Mouse (Mus musculus): ENCODE data around the gene 6330403K07Rik. TPM values are rescaled to one million over a fixed set of nuclear protein-coding genes. Genes with fewer than 3 reads are reported as not detected.

The 6330403K07Rik gene
- 3.8 and 4.0 TPM in 2 replicates for polyA plus RNA-seq (2012; rRNA removed)

DNA sequence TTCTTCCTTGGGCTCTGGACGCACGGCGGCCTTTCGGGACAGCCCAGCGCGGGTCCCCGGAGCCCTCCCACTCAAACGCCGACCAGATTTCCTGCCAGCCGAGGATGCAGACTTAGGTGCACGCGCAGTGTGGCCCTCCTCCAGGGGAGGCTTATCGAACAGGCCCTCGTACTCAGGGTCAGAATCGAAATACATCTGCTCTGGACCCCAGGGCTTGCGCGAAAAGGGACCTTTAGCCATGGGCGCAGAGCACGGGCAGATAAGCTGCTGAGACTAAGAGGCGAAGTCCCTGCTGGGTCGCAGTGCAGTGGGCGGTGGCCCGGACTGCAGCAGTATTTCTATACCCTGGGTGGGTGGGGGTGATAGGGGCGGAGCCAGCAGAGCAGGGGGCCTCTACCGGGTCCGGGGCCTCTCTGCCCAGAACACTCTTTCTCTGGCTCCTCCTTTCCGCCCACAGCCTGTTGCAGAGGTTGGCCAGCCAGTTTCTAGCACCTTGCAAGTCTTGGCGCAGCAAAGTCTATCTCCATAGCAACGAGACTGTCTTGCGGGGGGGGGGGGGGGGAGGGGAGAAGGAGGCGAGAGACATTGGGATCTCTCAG lies at the start of gene 6330403K07Rik:
6330403K07Rik (minus strand) TSS at position 351 of the 599 bp plus-strand sequence.

DNA sequence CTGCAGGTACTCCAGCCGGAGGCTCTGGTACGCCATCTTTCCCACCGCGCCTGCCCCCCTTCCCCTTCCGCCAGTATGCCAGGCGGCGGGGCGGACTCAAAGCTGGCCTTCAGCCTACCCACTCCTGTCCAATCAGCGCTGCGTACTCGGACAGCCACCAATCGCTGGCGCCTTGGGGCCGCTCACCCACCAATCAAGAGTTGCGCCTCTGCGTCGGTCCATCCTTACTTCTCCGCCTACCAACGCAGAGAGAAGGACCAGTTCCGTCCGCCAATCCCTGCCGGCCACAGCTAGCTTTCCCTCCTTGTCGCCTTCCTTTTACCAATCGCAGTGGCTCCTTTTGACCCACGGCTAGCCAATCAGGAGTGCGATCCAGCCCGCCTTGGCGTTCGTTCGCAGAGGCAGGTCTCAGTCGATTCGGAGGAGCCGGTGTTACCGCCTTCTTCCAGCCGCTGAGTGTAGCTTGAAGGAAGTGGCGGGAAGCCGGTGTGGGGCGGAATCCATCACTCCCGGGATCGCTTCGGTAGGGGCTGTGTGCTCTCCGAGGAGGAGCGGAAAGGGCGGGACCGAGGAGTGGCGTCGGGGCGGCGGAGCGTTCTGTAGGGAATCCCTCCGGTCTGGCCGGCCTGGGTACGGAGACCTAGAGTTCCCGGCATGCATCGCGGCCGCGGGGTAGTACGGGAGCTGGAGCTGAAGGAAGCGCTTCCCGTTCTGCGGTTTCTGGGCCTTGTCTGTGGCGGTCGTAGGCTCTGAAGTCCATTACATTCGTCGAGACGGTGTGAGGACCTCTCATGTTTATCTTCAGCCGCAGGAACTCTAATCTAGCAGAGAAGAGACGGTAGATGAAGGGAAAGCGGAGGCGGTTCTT lies 13.9 kb downstream of the 6330403K07Rik start, which contains the start of the genes Mis12 and Derl2:
Mis12 (plus strand) TSS at position 411 of the 868 bp plus-strand sequence.
Derl2 (minus strand) TSS at position 641 of the 868 bp plus-strand sequence.

GRCm38 (mm10) chr11:71004316-71004773 lies 29.0 kb downstream of the 6330403K07Rik start, which contains the start of gene Dhx33:
Gene Dhx33, minus strand, starts transcription at chr11:71004437.

DNA sequence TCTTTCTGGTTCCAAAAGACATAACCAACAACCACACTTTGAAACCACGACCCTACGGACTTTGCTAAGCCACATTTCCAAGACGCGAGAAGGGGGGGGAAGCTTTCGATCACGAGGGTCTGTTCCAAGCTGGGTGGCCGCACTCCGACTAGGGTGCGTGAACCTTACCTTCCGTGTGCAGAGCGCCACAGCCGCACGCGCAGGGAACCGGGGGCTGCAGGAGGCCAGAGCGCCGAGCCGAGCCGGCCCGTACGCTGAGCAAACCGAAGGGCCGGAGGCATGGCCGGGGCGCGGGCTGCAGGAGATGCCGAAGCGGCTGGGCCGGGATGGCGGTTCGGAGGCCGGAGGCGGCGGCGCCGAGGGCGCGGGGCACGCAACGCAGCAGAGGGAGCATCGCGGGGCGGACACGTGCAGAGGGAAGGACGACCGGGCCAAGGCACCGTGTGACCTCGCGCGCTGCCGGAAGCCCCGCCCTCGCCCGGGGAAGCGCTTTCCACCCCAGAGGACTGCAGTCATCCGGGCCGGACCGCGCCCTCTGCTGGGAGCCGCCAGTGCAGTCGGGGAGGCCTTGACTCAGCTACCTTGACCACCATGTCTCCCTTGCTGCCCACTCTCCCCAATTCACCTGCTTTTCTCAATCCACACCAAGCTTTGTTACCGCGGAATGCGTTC lies 50.6 kb downstream of the 6330403K07Rik start, which contains the start of gene C1qbp:
C1qbp (minus strand) TSS at position 470 of the 672 bp plus-strand sequence.

Other genes with a start within 250 kb of the 6330403K07Rik start
- 0.83 and 0.85 TPM in 2 replicates for gene Scimp, start 220.9 kb downstream of the 6330403K07Rik start, polyA plus RNA-seq (2012; rRNA removed)
- 3.2 and 9.1 TPM in 2 replicates for gene Rabep1, start 188.7 kb downstream of the 6330403K07Rik start, polyA plus RNA-seq (2012; rRNA removed)
- gene Nup88, start 63.5 kb downstream of the 6330403K07Rik start, polyA plus RNA-seq (2012; rRNA removed), result 24.5 and 25.8 TPM in 2 replicates
- gene Rpain, start 63.3 kb downstream of the 6330403K07Rik start, polyA plus RNA-seq (2012; rRNA removed), result 23.5 and 27.8 TPM in 2 replicates
- 270 and 676 TPM in 2 replicates for gene C1qbp, start 50.5 kb downstream of the 6330403K07Rik start, polyA plus RNA-seq (2012; rRNA removed)
- gene Dhx33, start 29.1 kb downstream of the 6330403K07Rik start, polyA plus RNA-seq (2012; rRNA removed), result 37.5 TPM in 2 replicates
- 2.0 and 2.9 TPM in 2 replicates for gene Mis12, start 13.9 kb downstream of the 6330403K07Rik start, polyA plus RNA-seq (2012; rRNA removed)
- gene Derl2, start 13.7 kb downstream of the 6330403K07Rik start, polyA plus RNA-seq (2012; rRNA removed), result 4.6 and 5.7 TPM in 2 replicates
- 0.05 TPM in 2 replicates for gene Nlrp1a, start 111.2 kb upstream of the 6330403K07Rik start, polyA plus RNA-seq (2012; rRNA removed)
- gene Nlrp1b, start 197.2 kb upstream of the 6330403K07Rik start, polyA plus RNA-seq (2012; rRNA removed), result 0.09 and 0.15 TPM in 2 replicates